Mouse (Mus musculus) limb, embryonic 11.5 days (tissue): ENCODE results near the gene Mzf1. TPM values are rescaled to one million over a fixed set of nuclear protein-coding genes. Genes with fewer than 3 reads are reported as not detected.

Experiments used
- ATAC-seq: fragments of 200-750 bp; cut with Nextera tagmentation; 2 replicates; pipeline ENCODE4 v1.8.0; 2017; ENCODE audit warnings: low read depth; ENCODE audit not compliant: insufficient number of reproducible peaks, low FRiP score, low TSS enrichment
- DNase-seq: peaks from one replicate; pipeline ENCODE4 v3.0.0-alpha.2; 2015; ENCODE audit warnings: low spot score
- H3K27ac ChIP-seq: fragments of 300-500 bp; sonication (generic); replicated peaks from 2 replicates; pipeline ENCODE4 v1.5.1; 2014; ENCODE audit warnings: low read depth, mild to moderate bottlenecking, low read length
- H3K27me3 ChIP-seq: fragments of 300-500 bp; sonication (generic); 2 replicates; pipeline ENCODE4 v1.6.1; 2014; ENCODE audit warnings: mild to moderate bottlenecking, low read length, mixed read lengths; ENCODE audit not compliant: control insufficient read depth, insufficient read depth
- H3K36me3 ChIP-seq: fragments of 300-500 bp; sonication (generic); 2 replicates; pipeline ENCODE4 v1.6.1; 2014; ENCODE audit warnings: mild to moderate bottlenecking, low read length, moderate library complexity, mixed read lengths; ENCODE audit not compliant: control insufficient read depth, insufficient read depth
- H3K4me1 ChIP-seq: fragments of 300-500 bp; sonication (generic); 2 replicates; pipeline ENCODE4 v1.6.1; 2014; ENCODE audit warnings: low read length, mixed read lengths; ENCODE audit not compliant: control insufficient read depth, insufficient read depth
- H3K4me2 ChIP-seq: fragments of 300-500 bp; sonication (generic); 2 replicates; pipeline ENCODE4 v1.6.1; 2014; ENCODE audit warnings: low read depth, mild to moderate bottlenecking, moderate library complexity; ENCODE audit not compliant: severe bottlenecking
- H3K4me3 ChIP-seq: fragments of 300-500 bp; sonication (generic); 2 replicates; pipeline ENCODE4 v1.5.1; 2014; ENCODE audit warnings: low read depth, low read length
- H3K9ac ChIP-seq: fragments of 300-500 bp; sonication (generic); 2 replicates; pipeline ENCODE4 v1.6.1; 2014; ENCODE audit warnings: mild to moderate bottlenecking, low read length
- H3K9me3 ChIP-seq: fragments of 300-500 bp; sonication (generic); 2 replicates; pipeline ENCODE4 v1.6.1; 2016; ENCODE audit warnings: low read length; ENCODE audit not compliant: control insufficient read depth
- WGBS: fragments of 180-500 bp; shearing (Covaris S2); extraction: QIAGEN DNeasy Blood & Tissue Kit; methylation state at CpG from one replicate; pipeline ENCODE4 v1.1.7; 2014; 5-methylcytosine and 5-hydroxymethylcytosine counted together
- polyA plus RNA-seq: library from polyadenylated mRNA; unstranded; fragments of >200 nt; fragmentation: Nextera tagmentation; extraction: Ambion mirVana; gene quantifications from 2 replicates; pipeline ENCODE4 v1.2.1, GENCODE M21; 2014

The Mzf1 gene
- polyA plus RNA-seq, 1 experiment from 2014 or later: 2.3 TPM

DNA sequence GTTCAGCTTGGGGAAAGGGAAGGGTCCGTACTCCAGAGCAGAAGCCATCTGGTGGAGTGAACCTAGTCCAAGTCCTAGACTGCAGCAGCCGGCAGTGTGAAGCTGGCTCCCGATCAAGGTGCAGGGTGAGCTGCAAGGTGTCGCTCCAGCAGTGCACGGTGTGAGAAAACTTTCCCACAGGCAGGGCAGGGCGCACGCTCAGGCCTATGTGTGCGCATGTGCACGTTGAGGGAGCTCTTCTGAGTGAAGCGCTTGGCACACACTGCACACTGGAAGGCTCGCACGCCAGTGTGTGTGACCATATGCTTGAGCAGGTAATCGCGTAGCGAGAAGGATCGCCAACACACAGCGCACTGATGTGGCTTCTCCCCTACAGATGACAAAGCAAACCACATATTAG is 48.6 kb downstream of the Mzf1 start:
- 88% methylated on average over 17 of the region's 17 CpGs for WGBS
- no peak for DNase-seq
- Histone ChIP-seq H3K4me2 (no peak overlapping the region), H3K36me3 (peaks cover 5% of the 10 kb centered on the region), H3K27ac (no peak overlapping the region), H3K27me3 (peaks cover 6% of the 10 kb centered on the region), H3K4me1 (peaks cover 9% of the 10 kb centered on the region; the same call in 1 of the 2 replicates), H3K9ac (no peak overlapping the region), H3K9me3 (no peaks in the 10 kb centered on the region), H3K4me3 (no peak overlapping the region)
- ATAC-seq: no peak

DNA sequence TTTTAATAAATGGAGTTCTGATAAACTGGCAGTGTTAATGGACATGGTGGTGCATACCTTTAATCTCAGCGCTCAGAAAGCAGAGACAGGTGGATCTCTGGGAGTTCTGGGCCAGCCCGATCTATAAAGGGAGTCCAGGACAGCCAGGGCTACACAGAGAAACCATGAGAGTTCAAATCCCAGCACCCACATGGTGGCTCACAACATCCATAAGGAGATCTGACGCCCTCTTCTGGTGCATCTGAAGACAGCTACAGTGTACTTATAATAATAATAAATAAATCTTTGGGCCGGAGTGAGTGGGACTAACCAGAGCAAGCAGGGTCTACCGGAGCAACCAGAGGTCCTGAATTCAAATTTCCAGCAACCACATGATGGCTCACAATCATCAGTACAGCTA is 51.2 kb downstream of the Mzf1 start:
- no peaks in the 10 kb centered on the region for H3K9me3 ChIP-seq
- peaks cover 6% of the 10 kb centered on the region for H3K27me3 ChIP-seq
- H3K4me3 ChIP-seq: no peak overlapping the region
- H3K4me1 ChIP-seq: peaks cover 6% of the 10 kb centered on the region; the same call in 1 of the 2 replicates
- no peak for ATAC-seq
- no peak overlapping the region for H3K27ac ChIP-seq
- H3K4me2 ChIP-seq: no peak overlapping the region
- no peak overlapping the region for H3K9ac ChIP-seq
- WGBS: 75% methylated on average over 5 of the region's 5 CpGs
- peaks cover 5% of the 10 kb centered on the region for H3K36me3 ChIP-seq
- no peak for DNase-seq

DNA sequence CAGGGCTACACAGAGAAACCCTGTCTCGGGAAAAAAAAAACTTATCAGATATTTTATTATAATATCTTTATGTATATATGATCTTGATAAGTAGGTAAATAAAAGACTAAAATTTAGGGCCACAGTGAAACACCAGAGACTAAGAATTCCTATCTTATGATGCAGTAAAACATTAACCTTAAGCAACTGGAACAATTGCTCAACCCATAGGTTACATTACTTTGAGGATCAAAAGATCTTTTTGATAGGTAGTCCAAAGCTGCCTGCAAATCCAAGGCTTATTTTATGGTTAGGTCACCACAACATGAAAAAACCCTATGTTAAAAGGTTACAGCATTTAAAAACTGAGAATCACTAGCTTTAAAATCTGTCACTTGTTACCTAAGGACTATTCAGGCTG is 53.0 kb downstream of the Mzf1 start:
- Histone ChIP-seq H3K36me3 (no peaks in the 10 kb centered on the region; the same call in none of the 2 replicates), H3K4me1 (no peaks in the 10 kb centered on the region), H3K27ac (no peak overlapping the region), H3K9ac (no peak overlapping the region), H3K9me3 (no peaks in the 10 kb centered on the region), H3K4me3 (no peak overlapping the region), H3K27me3 (no peaks in the 10 kb centered on the region), H3K4me2 (no peak overlapping the region)
- ATAC-seq (no peak), DNase-seq (no peak)
- 85% methylated on average over 1 of the region's 1 CpGs for WGBS

DNA sequence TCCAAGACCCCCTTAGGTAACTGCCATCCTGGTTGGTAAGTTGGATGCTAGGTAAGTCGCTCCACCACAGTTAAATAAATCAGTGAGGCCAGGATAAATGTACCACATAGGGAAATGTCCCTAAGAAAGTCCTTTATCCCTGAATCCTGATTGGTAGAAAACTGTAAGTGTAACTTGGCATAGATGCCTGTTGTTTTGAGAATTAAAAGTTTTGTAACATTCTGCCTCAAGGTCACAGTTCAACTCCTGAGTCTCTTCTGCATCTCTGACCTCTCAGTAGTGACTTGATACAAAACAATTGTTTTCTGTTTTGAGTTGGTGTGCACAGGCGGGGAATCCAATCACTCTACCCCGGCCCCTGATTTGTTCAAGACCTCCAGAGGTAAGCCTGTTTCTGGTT is 55.7 kb downstream of the Mzf1 start, which contains the start of gene Trim28:
TSS of gene Trim28 (plus strand) at position 264 of the 400 bp plus-strand sequence.
- H3K4me3 ChIP-seq: no peak within 1 kb of the TSS
- 85% methylated on average over 3 of the region's 3 CpGs for WGBS
- ATAC-seq (no peak), DNase-seq (no peak)
- H3K9ac ChIP-seq: no peak within 1 kb of the TSS
- no peaks in the 10 kb centered on the region for H3K4me1 ChIP-seq
- H3K27me3 ChIP-seq: no peaks in the 10 kb centered on the region
- H3K36me3 ChIP-seq: no peaks in the 10 kb centered on the region; the same call in 1 of the 2 replicates
- H3K27ac ChIP-seq: no peak within 1 kb of the TSS
- H3K4me2 ChIP-seq: no peak within 1 kb of the TSS
- H3K9me3 ChIP-seq: no peaks in the 10 kb centered on the region

DNA sequence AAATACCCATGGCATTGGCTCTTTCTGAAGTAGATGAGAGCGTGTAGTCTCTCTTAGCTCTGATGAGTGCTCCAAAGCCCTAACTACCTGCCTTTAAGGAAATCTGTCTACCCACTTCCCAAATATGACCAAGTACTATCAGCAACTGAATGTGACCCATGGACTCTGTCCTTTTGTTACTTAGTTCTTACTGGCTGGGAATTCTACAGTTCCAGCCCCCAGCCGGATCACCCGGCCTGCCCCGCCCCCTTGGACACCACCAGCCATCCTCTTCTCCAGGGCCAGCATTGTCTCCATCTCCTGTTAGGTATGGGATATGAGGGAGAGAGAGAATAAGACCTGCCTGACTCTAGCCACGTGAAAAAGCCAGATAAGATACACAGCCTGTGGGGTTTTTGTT is 56.5 kb downstream of the Mzf1 start, which contains the start of gene Slc27a5:
TSS of gene Slc27a5 (minus strand) at position 140 of the 400 bp plus-strand sequence.
- H3K9me3 ChIP-seq: no peaks in the 10 kb centered on the region
- H3K36me3 ChIP-seq: no peaks in the 10 kb centered on the region
- no peak within 1 kb of the TSS for H3K4me3 ChIP-seq
- ATAC-seq (no peak), DNase-seq (no peak)
- no peak within 1 kb of the TSS for H3K27ac ChIP-seq
- no peak within 1 kb of the TSS for H3K9ac ChIP-seq
- no peaks in the 10 kb centered on the region for H3K27me3 ChIP-seq
- H3K4me2 ChIP-seq: no peak within 1 kb of the TSS
- H3K4me1 ChIP-seq: no peaks in the 10 kb centered on the region
- 86% methylated on average over 5 of the region's 5 CpGs for WGBS

GRCm38 (mm10) chr7:12997230-12997629 is 57.3 kb downstream of the Mzf1 start:
- Histone ChIP-seq H3K36me3 (no peaks in the 10 kb centered on the region), H3K4me2 (no peak overlapping the region), H3K9me3 (no peaks in the 10 kb centered on the region), H3K4me3 (no peak overlapping the region), H3K4me1 (no peaks in the 10 kb centered on the region), H3K27ac (no peak overlapping the region), H3K9ac (no peak overlapping the region), H3K27me3 (no peaks in the 10 kb centered on the region)
- DNase-seq (no peak), ATAC-seq (no peak)
- WGBS: 66% methylated on average over 5 of the region's 5 CpGs

DNA sequence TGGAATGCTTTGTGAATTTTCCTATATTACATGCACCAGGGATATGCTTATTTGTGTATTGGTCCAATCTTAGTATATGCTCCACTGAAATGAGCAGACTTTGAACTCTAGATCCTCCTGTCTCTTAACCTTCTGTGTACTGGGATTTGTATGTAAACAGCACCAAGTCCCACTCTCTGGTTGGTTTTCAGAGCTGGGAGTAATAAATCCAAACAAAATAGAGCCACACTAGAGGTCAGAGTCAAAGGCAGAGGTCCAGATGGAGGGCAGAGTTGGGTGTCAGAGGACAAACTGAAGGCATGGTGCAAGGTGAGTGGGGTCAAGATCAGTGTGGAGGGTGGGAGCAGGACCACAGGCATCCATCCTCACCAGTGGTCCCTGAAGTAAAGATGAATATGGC is 58.7 kb downstream of the Mzf1 start:
- ATAC-seq: no peak
- Histone ChIP-seq H3K4me3 (no peak overlapping the region), H3K4me2 (no peak overlapping the region), H3K9ac (no peak overlapping the region), H3K27ac (no peak overlapping the region), H3K4me1 (no peaks in the 10 kb centered on the region), H3K27me3 (no peaks in the 10 kb centered on the region), H3K36me3 (no peaks in the 10 kb centered on the region), H3K9me3 (no peaks in the 10 kb centered on the region)
- no peak for DNase-seq

GRCm38 (mm10) chr7:12993148-12993547 is 61.4 kb downstream of the Mzf1 start:
- no peaks in the 10 kb centered on the region for H3K36me3 ChIP-seq
- DNase-seq (no peak), ATAC-seq (no peak)
- H3K4me2 ChIP-seq: no peak overlapping the region
- H3K27ac ChIP-seq: no peak overlapping the region
- no peak overlapping the region for H3K9ac ChIP-seq
- no peaks in the 10 kb centered on the region for H3K9me3 ChIP-seq
- no peaks in the 10 kb centered on the region for H3K27me3 ChIP-seq
- no peaks in the 10 kb centered on the region for H3K4me1 ChIP-seq
- H3K4me3 ChIP-seq: no peak overlapping the region
- WGBS: 88% methylated on average over 10 of the region's 10 CpGs
